Mouse (Mus musculus) adrenal gland (tissue): ENCODE measurements at regions not wholly inside any gene's neighbourhood (a gene's known extent, or its start where the extent isn't known, plus 50 kb on each side); places are given as distances from the start of the nearest gene placed in this dataset.

Source experiments
- intact Hi-C: fragments of 180-260 bp; cut with DNase I; formaldehyde crosslinking; loops from one replicate; pipeline ENCODE4 v1.15.1; 2025

GRCm38 (mm10) chr14:98241906-98242305 is 72.3 kb upstream of the Dach1 start:
- intact Hi-C loops = loop anchor here (2.0 kb wide), 1 partner anchor 17 kb away; no protein-coding TSS in a partner anchor
